Mouse (Mus musculus) cerebellum, adult 11-12 months (tissue): ENCODE measurements around the gene Mtrex.

Experiments
- DNase-seq: peaks from one replicate; pipeline ENCODE4 v3.0.0; 2022

Mtrex gene

DNA sequence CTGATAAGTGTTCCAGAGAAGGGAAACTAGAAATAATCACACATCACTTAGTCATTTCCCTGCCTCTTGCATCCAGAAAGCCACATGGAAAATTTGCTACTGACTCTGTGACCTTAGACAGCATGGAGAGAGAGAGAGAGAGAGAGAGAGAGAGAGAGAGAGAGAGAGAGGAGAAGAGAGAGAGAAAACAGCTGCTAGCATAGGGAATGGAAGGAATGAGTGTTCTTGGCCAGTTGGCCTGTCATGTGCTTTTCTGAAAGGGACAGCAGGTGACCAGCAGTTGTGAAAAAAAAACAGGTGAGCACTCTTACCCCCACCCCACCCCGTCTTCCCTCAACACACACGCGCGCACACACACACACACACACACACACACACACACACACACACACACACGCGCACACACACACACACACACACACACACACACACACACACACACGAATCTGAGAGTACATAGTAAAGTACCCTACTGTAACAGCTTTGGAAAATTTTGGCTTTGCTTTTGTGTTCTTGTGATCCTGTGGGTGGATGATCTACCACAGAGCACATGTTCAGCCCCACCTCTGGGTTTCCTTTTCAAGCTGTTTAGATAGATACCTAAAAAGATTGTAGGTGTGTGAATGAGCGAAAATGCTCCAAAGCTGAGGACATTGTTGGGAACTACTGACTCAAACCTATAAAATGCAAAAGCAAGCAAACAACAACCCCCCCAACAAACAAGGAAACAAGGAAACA lies 103.1 kb downstream of the Mtrex start:
- DNase-seq, result no peak

DNA sequence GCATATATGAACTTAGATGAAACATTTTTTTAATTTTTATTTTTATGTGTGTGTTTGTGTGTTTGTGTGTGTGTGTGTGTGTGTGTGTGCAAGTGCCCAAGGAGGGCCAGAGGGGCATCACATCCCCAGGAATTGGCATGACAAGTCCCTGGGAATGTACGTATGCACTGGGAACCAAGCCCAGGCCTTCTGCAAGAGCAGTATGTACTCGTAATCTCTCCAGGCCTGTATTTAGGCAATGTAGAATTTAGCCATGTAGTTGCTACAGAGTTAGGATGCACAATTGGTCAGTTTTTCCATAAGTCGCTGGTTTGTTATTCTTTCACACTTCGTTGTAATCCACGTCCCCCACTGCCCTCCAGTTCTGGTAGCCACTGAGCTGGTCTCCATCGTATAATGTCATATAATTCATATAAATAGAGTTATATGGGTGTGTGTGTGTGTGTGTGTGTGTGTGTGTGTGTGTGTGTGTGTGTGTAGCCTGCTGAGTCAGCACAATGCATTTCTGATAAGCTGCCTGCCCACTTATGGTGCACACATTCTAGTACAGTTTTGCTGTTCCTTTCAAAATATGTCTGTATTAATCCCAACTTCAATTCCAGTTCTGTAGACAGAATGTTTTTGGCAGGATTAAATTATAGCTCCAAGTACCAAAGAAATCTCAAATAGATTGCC lies 103.8 kb downstream of the Mtrex start:
- no peak for DNase-seq

DNA sequence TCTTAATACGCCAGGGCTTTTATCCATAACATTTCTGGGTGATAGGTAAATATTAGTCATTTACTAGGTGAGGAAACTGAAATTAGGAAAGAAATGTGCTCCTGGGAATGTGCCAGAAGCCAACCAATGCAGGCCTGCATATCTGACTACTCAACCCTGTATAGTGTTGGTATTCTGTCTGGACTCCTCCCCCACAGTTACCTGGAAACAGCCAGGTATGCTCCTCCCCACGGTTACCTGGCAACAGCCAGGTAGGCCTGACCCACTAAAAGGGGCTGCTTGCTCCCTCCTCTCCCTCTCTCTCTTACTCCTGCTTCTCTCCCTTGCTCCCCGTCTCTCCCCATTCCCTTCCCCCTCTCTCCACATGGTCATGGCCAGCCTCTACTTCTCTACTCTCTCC lies 104.8 kb downstream of the Mtrex start:
- no peak for DNase-seq

DNA sequence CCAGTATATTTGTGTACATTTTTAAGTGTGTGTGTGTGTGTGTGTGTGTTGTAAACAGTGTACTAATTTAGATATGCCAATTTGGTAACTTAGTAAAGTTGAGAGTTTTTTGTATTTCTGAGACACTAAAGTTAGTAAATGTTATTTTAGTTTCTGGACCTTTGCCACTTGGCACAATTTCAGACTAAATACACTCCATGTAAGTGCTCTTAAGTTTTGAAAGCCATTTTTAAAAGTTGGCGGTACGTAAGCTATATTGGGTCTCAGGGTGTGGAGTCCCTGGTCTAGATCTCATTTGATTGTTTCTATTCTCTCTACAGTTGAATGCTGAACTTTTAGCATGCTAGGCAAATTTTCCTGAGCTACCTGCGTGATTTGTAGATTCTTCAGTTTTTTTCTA lies 109.1 kb downstream of the Mtrex start:
- DNase-seq, result no peak
